Comparison of ENCODE assay signal across 18 mouse cellular contexts in genomic region chr4:125727626-125728025, GRCm38 (mm10).
DNase-seq lines count a peak whose midpoint lies in the region; ATAC-seq lines count a peak whose summit lies in the region.
"Had no signal": no experiment of that assay in that cellular context is flagged by ENCODE, and none has a peak within 500 bp of the region (broad histone marks: within the 10 kb centered on the region; RNA-seq: fewer than 3 reads in every experiment).

No protein-coding gene starts in this region.

- peak overlapping the region; percentile 38; the same call in 1 of the 2 replicates for H3K27ac ChIP-seq in kidney, embryonic 14.5 days (ENCODE audit: low read depth, low read length)
- no peak overlapping the region for H3K27ac ChIP-seq in embryonic facial prominence, embryonic 12.5 days
- H3K27ac ChIP-seq in limb, embryonic 11.5 days (replicated peaks; ENCODE audit: low read depth, low read length) = no peak overlapping the region
- peak overlapping the region; percentile 54; the same call in 1 of the 2 replicates for H3K27ac ChIP-seq in neural tube, embryonic 15.5 days (replicated peaks)
- H3K27ac ChIP-seq: embryonic facial prominence, embryonic 15.5 days; forebrain, embryonic 13.5 days; kidney, postnatal 0 days; liver, embryonic 13.5 days had no signal

- peak overlapping the region; percentile 36 for H3K4me2 ChIP-seq in kidney, embryonic 14.5 days (replicated peaks; ENCODE audit: low read depth, low read length)
- H3K4me2 ChIP-seq in embryonic facial prominence, embryonic 12.5 days (replicated peaks) = peak overlapping the region; percentile 46
- H3K4me2 ChIP-seq in limb, embryonic 11.5 days (ENCODE audit: low read depth, severe bottlenecking) = no peak overlapping the region
- peak overlapping the region; percentile 51 for H3K4me2 ChIP-seq in neural tube, embryonic 15.5 days
- H3K4me2 ChIP-seq: embryonic facial prominence, embryonic 15.5 days; forebrain, embryonic 13.5 days; heart, embryonic 11.5 days; liver, embryonic 13.5 days had no signal

- 7% methylated on average over 4 of the region's 4 CpGs for WGBS in kidney, embryonic 14.5 days
- 23% methylated on average over 4 of the region's 4 CpGs for WGBS in embryonic facial prominence, embryonic 12.5 days
- 6% methylated on average over 4 of the region's 4 CpGs for WGBS in limb, embryonic 11.5 days
- 12% methylated on average over 4 of the region's 4 CpGs for WGBS in neural tube, embryonic 15.5 days

- H3K9me3 ChIP-seq in kidney, embryonic 14.5 days (ENCODE audit: control insufficient read depth, low read length) = no peaks in the 10 kb centered on the region
- H3K9me3 ChIP-seq in embryonic facial prominence, embryonic 12.5 days = no peaks in the 10 kb centered on the region
- H3K9me3 ChIP-seq in limb, embryonic 11.5 days (ENCODE audit: control insufficient read depth, low read length) = no peaks in the 10 kb centered on the region
- H3K9me3 ChIP-seq in neural tube, embryonic 15.5 days (replicated peaks) = no peaks in the 10 kb centered on the region
- H3K9me3 ChIP-seq: embryonic facial prominence, embryonic 15.5 days; forebrain, embryonic 13.5 days; liver, embryonic 13.5 days had no signal

- no peak overlapping the region for H3K9ac ChIP-seq in kidney, embryonic 14.5 days (ENCODE audit: low read depth, low read length)
- H3K9ac ChIP-seq in embryonic facial prominence, embryonic 12.5 days = no peak overlapping the region
- no peak overlapping the region for H3K9ac ChIP-seq in limb, embryonic 11.5 days (ENCODE audit: low read length)
- H3K9ac ChIP-seq in neural tube, embryonic 15.5 days (replicated peaks) = no peak overlapping the region; the same call in 1 of the 2 replicates
- H3K9ac ChIP-seq: embryonic facial prominence, embryonic 15.5 days; forebrain, embryonic 13.5 days; liver, embryonic 13.5 days had no signal

- H3K27me3 ChIP-seq in kidney, embryonic 14.5 days (ENCODE audit: control insufficient read depth, insufficient read depth, low read length) = peaks cover 39% of the 10 kb centered on the region
- H3K27me3 ChIP-seq in embryonic facial prominence, embryonic 12.5 days = peaks cover 50% of the 10 kb centered on the region
- peaks cover 39% of the 10 kb centered on the region for H3K27me3 ChIP-seq in limb, embryonic 11.5 days (ENCODE audit: control insufficient read depth, insufficient read depth, low read length)
- peaks cover 40% of the 10 kb centered on the region for H3K27me3 ChIP-seq in neural tube, embryonic 15.5 days (replicated peaks)

- no peak for ATAC-seq in kidney, embryonic 14.5 days (ENCODE audit: low FRiP score, low TSS enrichment)
- ATAC-seq in embryonic facial prominence, embryonic 12.5 days (ENCODE audit: insufficient number of reproducible peaks, insufficient read depth, low FRiP score, low TSS enrichment) = no peak
- no peak for ATAC-seq in limb, embryonic 11.5 days (ENCODE audit: insufficient number of reproducible peaks, low FRiP score, low TSS enrichment, low read depth)
- ATAC-seq in neural tube, embryonic 15.5 days (ENCODE audit: low FRiP score) = no peak
- ATAC-seq: forebrain, embryonic 13.5 days had no signal

- DNase-seq in kidney, adult 9 months = no peak
- peak; percentile 51 for DNase-seq in limb, embryonic 11.5 days (ENCODE audit: low spot score)
- DNase-seq in urinary bladder, adult 18-20 months (ENCODE audit: low spot score in 2 of 2) = no peak
- no peak for DNase-seq in left cerebral cortex, adult 8-10 months (ENCODE audit: low spot score in 2 of 2)
- DNase-seq: adrenal gland, postnatal 36 days; B cell, adult 2 months; gastrocnemius, postnatal 10 days; heart, postnatal 36 days; liver, embryonic 13.5 days; lung, postnatal 10 days; right cerebral cortex, postnatal 14 days had no signal

- H3K36me3 ChIP-seq in kidney, embryonic 14.5 days (ENCODE audit: control insufficient read depth, insufficient read depth, low read length) = no peaks in the 10 kb centered on the region
- H3K36me3 ChIP-seq in embryonic facial prominence, embryonic 12.5 days = no peaks in the 10 kb centered on the region
- no peaks in the 10 kb centered on the region for H3K36me3 ChIP-seq in limb, embryonic 11.5 days (ENCODE audit: control insufficient read depth, insufficient read depth, low read length)
- no peaks in the 10 kb centered on the region for H3K36me3 ChIP-seq in neural tube, embryonic 15.5 days
- H3K36me3 ChIP-seq: embryonic facial prominence, embryonic 15.5 days; liver, embryonic 13.5 days had no signal

- peaks cover 22% of the 10 kb centered on the region for H3K4me1 ChIP-seq in kidney, embryonic 14.5 days (ENCODE audit: control insufficient read depth, insufficient read depth, low read length)
- H3K4me1 ChIP-seq in embryonic facial prominence, embryonic 12.5 days = peaks cover 38% of the 10 kb centered on the region
- peaks cover 27% of the 10 kb centered on the region for H3K4me1 ChIP-seq in limb, embryonic 11.5 days (ENCODE audit: control insufficient read depth, insufficient read depth, low read length)
- H3K4me1 ChIP-seq in neural tube, embryonic 15.5 days = peaks cover 37% of the 10 kb centered on the region
- H3K4me1 ChIP-seq: liver, embryonic 13.5 days had no signal

- peak overlapping the region; percentile 25 for H3K4me3 ChIP-seq in kidney, embryonic 14.5 days (ENCODE audit: low read length)
- no peak overlapping the region for H3K4me3 ChIP-seq in embryonic facial prominence, embryonic 12.5 days
- no peak overlapping the region for H3K4me3 ChIP-seq in limb, embryonic 11.5 days (ENCODE audit: low read depth, low read length)
- no peak overlapping the region for H3K4me3 ChIP-seq in neural tube, embryonic 15.5 days (replicated peaks)
- H3K4me3 ChIP-seq: embryonic facial prominence, embryonic 15.5 days; forebrain, embryonic 13.5 days; liver, embryonic 13.5 days had no signal

Comparison
In these comparisons a context has a peak if more than half of its experiments do, and no peak if none do; other contexts are left out.
1. H3K27ac ChIP-seq: peak in kidney, embryonic 14.5 days (single experiment) and neural tube, embryonic 15.5 days (single experiment); none in embryonic facial prominence, embryonic 12.5 days (single experiment) and limb, embryonic 11.5 days (single experiment).